Mouse (Mus musculus): ENCODE measurements around the gene Hmgn3.

The Hmgn3 gene

DNA sequence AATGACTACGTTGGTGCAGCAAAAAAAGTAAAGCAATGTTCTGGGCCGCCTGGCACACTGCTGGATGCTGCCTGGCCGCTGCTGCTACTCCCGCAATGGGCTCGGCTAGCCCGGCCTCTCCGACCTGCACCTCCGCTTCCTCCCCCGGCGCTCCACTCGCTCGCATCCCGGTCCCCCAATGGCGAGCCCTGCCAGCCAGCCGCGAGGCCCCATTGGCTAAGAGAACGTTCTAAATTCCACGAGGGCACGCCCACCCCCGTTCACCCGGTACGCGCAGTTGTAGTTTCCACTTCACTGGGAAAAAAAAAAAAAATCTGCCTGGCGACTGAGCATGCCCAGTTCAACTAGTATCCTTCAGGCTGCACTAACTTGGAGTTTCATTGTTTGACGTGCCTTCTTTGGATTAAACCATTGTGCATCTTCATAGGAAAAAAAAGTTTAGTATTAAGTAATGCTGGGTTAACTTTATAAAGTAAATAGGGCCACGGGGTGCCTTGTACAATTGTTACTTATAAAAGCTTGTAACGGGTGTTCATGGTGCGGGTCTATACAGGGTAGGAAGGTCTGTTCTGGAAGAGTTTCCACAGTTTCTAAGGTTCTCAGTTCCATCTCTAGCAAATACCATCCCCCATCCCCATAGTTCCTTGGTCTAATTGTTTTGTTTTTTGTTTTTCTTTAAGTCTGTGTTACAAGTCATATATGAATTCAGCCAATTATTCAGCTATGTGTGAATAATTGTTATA is at the start of gene Hmgn3:
TSS of gene Hmgn3 (minus strand) at position 240 of the 743 bp plus-strand sequence.
- 7% methylated on average over 28 of the region's 28 CpGs for WGBS

DNA sequence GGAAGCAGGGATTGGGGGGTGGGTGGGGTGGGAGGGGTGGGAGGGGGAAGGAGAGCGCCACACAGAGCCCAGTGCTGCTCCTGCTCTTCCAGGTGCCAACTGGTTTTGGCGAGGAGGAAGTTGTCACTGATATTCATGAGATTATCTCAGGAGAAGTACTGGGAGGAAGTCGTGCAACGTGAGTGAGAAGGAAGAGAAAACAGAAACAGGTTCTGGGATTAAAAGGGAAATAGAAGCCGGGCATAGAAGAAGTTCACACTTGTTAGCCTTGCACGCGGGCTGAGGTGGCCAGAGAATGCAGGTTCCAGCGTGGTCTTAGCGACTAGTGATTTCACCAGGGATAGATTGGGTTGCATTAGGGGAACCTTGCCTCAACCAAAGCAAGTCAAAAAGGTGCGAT is 49.3 kb upstream of the Hmgn3 start:
- WGBS = 69% methylated on average over 10 of the region's 10 CpGs

DNA sequence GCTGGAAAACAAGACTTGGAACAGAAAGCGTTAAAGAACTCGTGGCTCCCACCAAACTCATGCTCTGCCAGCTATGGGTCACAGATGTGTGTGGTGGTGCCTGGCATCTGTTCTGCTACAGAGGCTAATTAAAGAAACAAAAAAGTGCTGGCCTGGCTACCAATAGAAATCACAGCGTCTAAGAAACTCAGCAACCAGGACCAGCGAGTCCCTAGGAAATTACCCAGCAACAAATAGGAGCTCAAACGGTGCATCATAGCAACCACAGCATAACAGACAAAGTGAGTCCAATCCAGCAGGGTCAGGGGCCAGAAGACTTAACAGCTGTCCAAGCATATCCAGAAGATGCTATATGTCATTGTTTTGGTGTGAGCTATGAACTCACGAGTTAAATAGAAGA is 48.5 kb upstream of the Hmgn3 start:
- 34% methylated on average over 6 of the region's 6 CpGs for WGBS

DNA sequence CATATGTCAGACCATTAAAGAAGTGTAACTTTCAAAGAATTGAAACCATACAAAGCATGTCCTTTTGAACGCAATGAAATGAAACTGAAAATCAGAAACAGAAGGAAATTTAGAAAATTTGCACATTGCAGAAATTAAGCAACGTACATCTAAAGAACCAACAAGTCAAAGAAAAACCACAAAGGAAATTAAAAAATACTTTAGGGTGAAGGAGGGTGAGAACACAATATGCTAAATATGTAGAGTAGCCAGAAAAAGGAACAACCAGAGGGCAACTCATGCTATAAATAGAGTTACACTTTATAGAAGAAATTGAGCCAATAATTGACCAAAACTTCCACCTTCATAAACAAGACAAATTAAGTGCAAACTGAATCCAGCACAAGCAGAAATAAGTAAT is 41.3 kb upstream of the Hmgn3 start:
- WGBS = 81% methylated on average over 2 of the region's 2 CpGs

DNA sequence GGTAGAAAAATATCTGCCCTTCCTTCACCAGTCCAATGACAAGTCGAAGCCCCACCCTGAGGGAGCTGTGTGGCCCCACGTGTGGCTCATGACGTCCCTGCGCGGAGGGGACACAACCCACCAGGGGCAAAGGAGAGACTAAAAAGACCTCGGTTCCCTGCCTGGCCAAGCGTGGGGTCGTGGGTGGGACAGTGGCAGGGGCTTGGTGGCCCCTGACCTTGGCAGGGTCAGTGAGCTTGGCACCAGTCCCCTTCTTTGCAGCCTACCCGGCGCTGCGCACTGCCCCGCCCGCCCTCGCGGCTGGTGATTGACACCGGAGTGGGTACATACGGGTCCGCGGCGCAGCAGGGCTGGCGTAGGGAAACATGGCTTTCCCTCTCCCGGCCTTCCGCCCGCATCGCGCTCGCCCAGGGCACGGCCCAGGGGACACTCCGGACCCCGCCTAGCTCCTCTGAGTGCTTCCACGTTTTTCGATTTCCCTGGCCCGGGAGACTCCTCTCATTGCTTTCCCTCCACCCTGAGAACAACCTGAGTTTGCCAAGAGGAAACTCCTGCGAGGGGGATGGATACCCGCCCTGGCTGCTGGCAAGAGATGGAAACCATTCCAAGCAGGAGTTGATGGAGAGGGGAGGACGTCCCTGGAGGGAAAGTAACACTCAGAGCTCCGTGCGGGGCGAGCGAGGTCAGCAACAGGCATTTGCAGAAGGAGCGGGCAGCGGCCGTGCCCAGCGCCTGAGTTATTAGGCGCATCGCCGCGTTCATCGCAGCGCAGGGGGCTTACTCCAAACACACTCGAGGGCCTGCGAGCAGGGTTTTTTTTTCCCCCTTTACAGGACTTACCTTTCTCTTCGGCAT is 667 bp downstream of the Hmgn3 start:
- 1% methylated on average over 53 of the region's 53 CpGs for WGBS

DNA sequence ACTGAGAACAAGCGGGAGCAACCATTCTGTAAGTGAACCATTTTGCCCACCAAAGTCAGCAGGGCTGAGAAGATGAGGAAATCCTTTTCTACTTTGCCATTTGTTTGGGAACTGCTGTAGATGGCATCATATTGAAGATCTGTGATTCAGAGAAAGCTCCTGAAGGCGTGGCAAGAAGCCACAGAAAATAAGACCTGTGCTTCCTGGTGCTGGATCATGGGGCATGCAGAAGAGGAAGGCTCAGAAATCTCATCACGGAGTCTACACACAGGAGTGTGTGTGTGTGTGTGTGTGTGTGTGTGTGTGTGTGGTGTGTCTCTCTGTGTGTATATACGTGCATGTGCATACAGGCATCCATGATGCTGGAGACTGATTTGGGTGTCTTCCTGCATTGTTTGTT is 16.7 kb downstream of the Hmgn3 start:
- WGBS = 92% methylated on average over 4 of the region's 4 CpGs

DNA sequence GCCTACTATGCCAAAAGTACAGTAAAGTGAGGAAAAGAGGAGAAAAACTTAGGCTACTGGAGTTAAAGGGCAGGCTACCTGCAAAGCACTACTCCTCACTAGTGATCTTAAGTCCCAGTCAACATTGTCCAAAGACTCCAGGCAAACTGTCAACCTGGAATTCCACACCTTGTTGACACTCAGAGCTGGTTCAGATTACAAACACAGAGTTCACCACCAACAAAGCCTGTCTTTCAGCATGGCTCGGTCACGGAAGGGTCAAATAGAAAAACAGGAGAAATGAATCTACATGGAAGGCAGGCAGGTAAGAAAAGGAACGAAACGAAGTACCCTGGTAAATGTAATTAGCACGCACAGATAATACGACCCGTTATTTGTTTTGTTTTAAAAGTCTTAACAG is 18.6 kb downstream of the Hmgn3 start:
- WGBS = 71% methylated on average over 7 of the region's 7 CpGs

DNA sequence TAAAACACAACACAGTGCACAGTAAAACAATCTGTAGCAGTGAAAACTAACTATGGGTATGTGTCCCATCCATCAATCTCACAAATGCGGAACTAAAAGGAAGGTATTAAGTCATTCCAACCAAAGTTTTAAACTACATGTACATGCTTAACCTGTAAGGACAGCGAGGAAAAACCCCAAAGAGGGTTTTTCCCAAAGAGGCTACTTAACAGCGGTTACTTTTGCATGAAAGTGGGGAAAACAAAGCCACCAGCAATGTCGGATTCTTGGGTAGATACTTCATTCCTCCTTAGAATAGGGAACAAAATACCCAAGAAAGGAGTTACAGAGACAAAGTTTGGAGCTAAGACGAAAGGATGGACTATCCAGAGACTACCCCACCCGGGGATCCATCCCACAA is 20.0 kb downstream of the Hmgn3 start:
- WGBS = 94% methylated on average over 6 of the region's 6 CpGs

DNA sequence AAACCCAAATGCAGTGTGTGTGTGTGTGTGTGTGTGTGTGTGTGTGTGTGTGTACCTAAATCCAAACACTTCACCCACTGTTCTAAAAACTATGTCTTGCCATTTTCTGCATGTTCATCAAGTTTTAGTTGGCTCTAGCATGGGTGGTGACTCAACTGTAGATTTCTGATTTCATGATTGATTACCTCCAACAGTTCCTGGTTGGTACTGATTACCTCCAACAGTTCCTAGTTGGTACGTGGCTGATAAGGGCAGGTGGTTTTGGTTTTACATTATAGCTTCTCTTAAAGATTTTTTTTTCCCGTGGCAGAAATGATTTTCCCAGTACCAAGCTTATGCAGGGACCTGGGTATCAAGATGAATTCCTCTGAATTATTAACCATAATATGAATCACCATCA is 27.3 kb downstream of the Hmgn3 start:
- 82% methylated on average over 2 of the region's 2 CpGs for WGBS

DNA sequence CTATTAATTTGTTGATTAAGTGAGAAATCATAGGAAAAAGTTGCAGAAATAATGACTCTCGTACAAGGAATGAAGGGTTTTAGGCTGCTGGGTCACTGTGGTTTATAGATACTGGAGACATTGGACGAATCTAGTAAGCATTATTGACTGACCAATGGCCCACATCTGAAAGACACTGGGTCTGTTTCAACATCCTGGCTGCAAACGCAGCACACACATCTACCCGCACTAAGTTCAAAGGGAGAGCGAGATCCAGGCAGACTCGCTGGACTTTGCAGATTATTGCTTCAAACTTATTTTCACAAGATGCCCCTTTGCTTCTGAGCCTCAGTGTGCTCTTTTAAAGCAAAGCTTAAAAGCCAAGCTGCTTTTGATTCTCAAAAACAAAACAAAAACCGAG is 29.0 kb downstream of the Hmgn3 start:
- WGBS = 82% methylated on average over 7 of the region's 7 CpGs

DNA sequence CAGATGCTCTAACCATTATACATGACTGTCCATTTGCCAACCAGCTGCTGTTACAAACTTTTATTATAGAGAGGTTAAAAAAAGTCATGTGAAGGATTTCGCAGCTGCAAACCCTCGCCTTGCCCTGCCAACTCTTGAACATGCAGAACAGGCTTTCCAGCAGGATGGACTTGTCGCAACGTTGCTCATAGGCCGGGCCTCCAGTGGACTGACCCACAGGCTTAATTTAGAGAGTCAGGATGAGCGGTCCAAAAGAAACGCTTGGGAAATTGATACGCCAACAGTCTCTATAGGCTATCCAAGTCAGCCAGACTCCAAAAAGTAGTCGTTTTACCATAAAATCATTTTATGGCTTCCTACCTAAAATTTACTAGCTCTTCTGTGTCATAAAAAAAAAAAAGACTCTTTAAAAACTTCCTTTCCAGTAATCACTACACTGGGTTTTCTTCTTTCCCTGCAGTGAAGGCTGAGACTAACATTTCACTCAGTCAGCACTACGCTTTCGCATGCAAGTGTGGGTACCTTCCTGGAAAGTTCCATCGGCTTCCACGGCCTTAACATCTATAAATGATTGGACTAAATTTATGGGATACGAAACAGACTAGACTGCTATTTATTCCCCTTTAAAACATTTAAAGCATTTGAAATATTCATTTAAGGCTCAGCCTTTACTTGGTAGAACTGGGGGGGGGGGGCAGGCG is 29.6 kb downstream of the Hmgn3 start:
- WGBS = 94% methylated on average over 15 of the region's 15 CpGs

DNA sequence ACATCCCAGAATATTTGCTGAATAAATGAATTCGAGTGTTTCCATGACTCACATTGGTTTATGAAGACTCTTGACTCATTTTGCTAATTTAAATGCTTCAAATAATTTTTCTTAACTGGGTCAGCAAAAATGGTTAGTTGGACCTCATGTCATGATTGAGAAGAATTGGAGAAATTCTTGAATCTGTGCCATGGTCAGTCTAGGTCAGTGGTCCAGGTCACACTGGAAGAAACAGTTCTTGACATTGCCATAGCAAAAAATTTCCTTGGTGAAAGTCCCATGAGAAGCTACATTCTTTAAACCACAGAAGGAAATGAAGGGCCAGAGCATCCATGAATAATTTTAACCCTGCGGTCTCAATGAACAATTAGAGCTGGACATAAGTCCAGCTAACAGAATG is 30.8 kb downstream of the Hmgn3 start:
- 78% methylated on average over 2 of the region's 2 CpGs for WGBS

DNA sequence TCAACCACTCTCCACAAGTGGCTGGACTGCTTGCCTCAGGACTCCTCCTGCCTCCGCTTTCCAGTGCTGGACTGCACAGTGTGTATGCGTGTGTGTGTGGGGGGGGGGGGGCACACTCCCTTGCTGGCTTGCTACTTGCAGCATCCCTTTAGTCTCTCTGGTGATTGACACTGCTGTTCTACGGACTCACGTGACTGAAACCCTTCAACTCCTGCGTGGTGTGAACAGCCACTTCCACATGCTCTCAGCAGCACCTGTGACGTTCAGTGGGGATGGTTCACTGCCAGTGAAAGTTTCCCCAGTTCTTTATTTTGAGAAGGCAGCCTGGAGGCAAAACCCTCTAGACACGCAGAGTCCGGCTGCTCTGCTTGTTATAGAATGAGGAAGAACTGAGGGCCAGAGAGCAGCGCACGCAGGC is 32.7 kb downstream of the Hmgn3 start:
- WGBS = 62% methylated on average over 10 of the region's 10 CpGs

DNA sequence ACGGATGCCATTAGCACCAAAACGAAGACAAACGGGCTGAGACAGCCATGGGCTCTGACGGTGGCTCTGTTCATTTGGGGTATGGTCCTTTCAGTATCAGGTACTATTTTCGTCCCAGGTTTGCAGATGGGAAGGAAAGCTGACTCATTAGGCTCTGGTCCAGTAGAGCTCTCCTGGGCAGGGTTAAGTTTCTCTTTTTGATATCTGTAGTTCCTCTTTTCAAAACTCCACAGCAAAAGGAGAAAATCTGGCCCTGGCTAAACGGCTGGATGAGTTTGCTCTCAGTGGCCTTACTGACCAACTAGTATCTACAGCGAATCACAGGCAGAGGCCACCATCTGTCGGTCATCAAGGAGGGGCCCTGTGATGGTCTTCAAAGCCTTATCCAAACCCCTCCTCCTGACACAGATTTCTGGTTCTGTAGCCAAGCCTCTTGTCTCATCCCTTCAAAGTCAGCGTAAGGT is 34.1 kb downstream of the Hmgn3 start:
- 83% methylated on average over 9 of the region's 9 CpGs for WGBS

DNA sequence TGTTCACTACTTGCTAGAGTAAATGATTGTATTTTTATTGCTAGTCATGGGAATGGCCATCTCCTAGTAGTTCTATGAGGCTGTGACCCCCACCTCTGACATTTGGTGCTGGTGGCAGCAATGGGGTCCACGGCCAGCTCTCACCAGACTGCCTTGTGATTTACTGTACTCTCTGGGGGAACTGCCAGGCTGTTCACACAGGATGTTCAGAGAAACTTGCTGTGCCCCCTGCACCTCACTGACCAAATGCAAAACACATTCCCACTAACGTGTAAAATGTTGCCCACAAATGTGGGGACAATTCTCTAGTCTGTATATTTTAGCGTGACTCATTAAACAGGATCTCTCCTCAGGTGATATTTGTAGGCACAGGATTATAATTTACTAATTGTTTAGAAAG is 34.7 kb downstream of the Hmgn3 start:
- WGBS = 86% methylated on average over 3 of the region's 3 CpGs

DNA sequence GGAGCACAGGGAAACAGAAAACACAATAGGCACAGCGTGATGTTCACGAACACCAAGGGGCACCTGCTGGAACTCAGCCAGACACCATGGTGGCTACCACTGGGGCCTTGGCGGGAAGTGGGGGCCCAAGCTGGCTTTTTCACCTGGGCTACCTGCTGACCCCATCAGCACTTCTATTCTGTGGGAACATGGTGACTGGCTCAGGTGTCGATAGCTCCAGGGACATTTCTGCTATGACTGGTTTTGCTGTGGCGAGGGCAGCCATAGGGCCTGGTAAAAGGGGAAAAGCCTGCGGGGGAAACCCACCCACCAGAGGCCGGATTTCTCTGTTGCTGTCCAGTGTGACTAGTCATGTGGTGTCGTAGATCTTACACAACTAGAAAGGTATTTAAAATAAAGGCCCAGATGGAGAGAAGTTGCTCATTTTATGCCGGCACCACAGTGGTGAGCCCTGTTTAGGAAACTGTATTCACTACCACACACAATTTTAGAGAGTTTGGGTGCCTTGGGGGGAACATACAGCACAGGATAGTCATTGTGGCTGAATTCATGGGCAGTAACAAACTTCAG is 35.3 kb downstream of the Hmgn3 start:
- 82% methylated on average over 9 of the region's 9 CpGs for WGBS

DNA sequence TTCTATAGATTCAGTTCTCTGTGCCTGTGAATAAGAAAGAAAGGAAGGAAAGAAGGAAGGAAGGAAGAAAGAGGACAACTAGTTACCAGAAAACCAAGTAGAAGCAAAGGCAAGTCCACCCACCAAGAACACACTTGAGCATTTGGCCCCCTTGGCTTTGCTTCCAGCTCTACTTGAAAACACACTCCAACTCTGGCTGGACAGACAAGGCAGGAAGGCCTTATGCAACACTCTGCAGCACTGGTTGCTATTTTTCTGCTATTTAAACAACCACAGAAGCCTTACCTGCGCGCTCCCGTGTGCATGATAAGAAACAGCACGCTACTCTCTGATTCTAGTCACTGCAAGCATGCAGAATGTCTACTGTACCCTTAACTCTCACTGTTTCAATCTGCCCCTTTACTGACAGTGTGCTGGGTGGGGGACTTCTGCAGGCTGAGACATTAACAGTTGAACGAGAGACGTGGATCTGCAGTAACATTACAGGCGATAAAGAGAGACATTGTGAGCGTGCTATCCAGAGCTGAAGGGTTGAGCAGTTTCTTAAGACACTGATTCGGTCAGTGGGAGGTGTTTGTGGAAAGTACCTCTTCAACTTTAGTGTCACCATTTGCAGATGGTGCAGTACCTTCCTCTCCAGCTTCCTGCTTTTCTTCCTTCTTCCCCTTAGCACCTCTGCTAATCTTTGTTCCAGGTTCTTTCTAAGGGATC is 35.9 kb downstream of the Hmgn3 start:
- WGBS = 83% methylated on average over 9 of the region's 9 CpGs

DNA sequence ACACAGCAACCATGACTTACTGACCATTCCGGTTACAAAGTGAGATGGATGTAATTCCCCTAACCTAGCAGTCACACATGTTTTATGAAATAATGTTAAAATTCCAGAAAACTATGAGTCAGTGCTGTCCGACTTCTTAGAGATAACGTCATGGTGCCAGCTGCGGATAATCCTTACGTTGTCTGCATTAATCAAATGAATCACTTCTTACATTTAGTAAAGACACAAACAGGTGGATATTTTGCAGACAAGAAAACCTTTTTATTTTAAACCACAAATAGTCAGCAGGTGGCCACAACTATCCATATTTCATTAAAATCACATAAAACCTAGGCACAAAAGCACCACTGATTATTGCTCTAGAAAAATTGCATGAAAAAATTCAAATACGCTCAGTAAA is 36.8 kb downstream of the Hmgn3 start:
- WGBS = 89% methylated on average over 6 of the region's 6 CpGs

DNA sequence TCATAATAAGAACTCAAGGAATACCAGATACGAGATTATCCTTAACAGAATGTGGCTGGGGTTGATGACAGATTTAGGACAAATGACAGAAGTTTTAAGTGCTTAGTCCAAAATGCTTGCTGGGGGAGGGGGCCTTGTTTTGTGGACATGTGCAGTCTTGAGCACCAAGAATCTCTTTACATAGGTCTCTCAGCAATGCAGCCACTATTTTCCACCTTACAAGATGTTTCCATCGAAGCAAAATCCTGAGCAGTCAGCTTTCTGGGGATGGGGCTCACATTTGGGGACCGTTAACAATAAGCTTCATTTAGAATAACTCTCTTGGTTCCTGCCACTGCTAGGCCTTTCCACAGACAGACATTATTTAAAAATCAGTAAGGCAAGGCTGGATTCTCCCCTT is 37.7 kb downstream of the Hmgn3 start:
- WGBS = 72% methylated on average over 3 of the region's 3 CpGs

DNA sequence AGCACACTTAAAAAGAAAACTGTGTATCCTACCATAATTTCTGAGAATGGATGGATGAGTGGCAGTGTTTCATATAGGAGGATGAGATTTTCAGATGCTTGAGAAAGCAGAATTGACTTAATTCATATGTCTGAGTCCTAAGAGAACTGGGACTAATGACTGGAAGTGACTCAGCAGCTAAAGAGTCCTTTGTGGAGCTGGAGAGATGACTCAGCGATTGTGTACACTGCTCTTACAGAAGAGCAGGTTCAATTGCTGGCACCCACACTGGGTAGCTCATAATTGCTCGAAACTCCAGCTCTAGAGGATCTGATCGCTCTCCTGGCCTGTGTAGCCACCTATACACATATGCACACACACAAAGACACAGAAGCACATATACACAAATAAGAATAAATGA is 42.7 kb downstream of the Hmgn3 start:
- WGBS = 57% methylated on average over 3 of the region's 3 CpGs

DNA sequence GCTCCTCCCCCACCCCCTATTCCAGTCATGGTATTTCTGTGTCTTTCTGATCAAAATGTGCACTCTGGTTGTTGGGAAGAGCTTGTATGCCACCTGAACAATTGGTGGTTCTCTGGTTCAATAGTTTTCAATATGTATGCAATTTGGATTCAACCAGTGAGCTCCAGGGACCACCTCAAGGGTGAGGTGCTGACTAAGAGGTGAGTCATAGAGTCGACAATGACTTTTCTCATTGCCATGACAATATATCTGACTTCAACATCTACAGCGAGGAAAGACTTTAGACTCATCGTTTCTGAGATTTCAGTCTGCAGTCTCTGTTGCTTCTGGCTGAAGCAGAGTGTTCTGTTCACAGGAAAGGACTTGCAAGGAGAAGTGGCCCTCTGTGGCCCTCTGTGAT is 44.8 kb downstream of the Hmgn3 start:
- WGBS = 56% methylated on average over 3 of the region's 3 CpGs
